Mouse (Mus musculus) kidney, postnatal 4 days (tissue): ENCODE results near the gene Frmpd1.

Source experiments
- DNase-seq, 2 experiments: peaks; one replicate each; pipeline ENCODE4 v3.0.0; 2021; ENCODE audit warnings: mixed read lengths in 2 of 2

The Frmpd1 gene

GRCm38 (mm10) chr4:45184521-45185330, at the start of gene Frmpd1:
Frmpd1 (plus strand) TSS chr4:45184875.
- DNase-seq = peak; percentile 64 to 79

DNA sequence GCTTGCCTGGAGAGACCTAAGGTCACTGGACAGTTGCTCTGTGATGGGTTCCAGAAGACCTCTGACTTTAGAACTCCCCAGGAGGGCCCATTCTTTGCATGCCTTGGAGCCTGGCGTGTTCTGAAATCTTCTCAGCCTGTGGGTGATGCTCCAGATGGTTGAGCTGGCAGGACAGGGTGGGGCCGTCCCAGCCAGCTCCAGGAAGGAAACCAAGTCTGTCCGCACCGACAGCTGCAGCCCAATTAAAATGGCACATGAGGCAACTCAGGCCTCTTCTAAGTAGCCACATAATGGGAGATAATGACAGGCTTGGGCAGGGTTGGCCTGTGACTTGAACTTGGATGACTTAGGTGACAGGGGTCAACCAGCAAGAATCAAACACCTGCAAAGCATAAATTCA, 47.0 kb upstream of the Frmpd1 start:
- peak in 1 of 2 experiments; percentile 9 for DNase-seq

- DNase-seq = no peak
These were observed 42.8 kb upstream of the Frmpd1 start for GRCm38 (mm10) chr4:45141835-45142234.

DNA sequence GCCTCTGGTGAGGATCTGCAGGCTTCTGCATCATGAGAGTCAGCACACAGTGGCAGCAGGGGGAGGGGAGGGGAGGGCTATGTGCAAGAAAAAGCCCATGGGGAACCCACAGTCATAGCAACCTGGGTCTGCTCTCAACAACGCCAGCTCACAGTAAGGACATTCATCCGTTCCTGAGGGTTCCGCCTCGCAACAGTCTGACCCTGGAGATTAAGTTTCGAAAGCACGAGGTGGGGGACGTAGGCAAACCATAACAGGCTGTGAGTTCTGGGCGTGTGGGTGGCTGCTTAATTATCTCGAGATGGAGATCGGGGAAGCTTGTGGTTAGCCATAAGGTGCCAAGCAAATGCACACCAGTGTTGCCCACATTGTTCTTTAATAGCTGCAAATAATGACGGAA, 42.3 kb upstream of the Frmpd1 start:
- no peak for DNase-seq

DNA sequence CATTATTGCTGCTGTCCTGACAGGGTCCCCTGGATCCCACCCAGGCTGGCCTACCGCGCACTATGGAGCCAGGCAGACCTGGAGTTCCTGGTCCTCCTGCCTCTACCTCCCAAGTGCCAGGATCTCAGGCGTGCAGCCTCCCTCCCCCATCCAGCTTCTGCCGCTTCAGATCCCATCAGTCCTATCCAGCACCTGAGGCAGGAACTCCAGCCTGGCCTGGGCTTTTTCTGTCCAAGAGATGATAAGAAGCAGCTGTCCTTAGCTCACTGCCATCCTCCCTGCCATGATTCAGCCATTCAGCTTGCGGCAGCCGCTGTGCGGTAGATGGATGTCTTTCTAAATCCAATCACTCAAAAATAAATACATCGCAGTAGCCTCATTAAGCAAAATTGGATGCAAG, 41.7 kb upstream of the Frmpd1 start:
- DNase-seq = no peak

DNA sequence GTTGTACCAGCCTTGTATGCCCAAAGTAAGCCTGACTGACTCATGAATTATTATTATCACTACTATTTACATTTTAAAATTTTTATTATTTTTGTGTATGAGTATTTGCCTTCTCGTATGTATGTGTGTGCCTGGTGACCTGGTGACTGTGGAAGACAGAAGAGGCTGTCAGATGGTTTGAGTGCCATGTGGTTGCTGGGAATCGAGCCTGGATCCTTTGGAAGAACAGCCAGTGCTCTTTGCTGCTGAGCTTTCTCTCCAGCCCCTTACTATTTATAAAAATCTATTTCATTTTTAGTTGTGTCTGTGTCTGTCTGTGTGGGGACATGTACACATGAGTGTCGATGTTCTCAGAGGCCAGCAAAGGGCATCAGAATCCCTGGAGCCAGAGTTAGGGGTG, 28.2 kb upstream of the Frmpd1 start:
- no peak for DNase-seq

- DNase-seq = no peak
These were observed 26.1 kb upstream of the Frmpd1 start for GRCm38 (mm10) chr4:45158608-45159007.

- no peak for DNase-seq
These were observed 23.9 kb upstream of the Frmpd1 start for GRCm38 (mm10) chr4:45160773-45161172.

DNA sequence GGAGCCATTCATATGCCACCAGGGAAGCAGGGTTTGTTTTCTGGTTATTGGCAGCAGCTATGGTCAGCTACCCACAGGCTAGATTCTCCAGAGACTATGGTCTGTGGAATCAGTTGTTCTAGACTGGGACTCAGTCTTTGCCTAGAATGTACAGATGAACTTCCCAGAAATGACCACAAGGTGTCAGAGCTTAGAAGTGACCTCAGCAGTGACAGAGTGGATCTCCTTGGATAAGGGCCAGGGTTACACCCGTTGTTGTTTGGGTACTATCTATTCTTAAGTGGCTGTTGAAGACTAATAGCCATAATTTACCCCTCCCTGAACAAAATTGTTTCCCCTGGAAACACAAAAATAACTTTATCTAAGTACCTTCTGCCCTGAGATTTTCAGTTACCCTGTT, 21.0 kb upstream of the Frmpd1 start:
- DNase-seq = peak in 1 of 2 experiments; percentile 16

DNA sequence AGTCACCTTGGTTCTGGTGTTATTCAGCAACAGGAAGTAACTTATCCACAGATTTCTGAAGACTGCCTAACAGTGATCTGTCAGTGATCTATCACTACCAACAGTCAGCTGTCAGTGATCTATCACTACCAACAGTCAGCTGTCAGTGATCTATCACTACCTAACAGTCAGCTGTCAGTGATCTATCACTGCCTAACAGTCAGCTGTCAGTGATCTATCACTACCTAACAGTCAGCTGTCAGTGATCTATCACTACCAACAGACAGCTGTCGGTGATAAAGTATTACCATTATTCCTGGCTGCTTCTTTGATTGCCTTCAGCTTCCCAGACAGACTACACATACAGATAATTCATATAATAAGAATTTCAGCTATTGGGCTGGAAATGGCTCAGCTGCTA, 19.2 kb upstream of the Frmpd1 start:
- DNase-seq = no peak

- DNase-seq = no peak
These were observed 18.7 kb upstream of the Frmpd1 start for GRCm38 (mm10) chr4:45165955-45166354.

GRCm38 (mm10) chr4:45171340-45171739, 13.3 kb upstream of the Frmpd1 start:
- no peak for DNase-seq

- DNase-seq = peak in 1 of 2 experiments; percentile 5
These were observed 706 bp upstream of the Frmpd1 start for GRCm38 (mm10) chr4:45183818-45184520.

GRCm38 (mm10) chr4:45185331-45185669, 625 bp downstream of the Frmpd1 start:
- no peak for DNase-seq

- no peak for DNase-seq
These were observed 13.6 kb downstream of the Frmpd1 start for GRCm38 (mm10) chr4:45198296-45198695.

DNA sequence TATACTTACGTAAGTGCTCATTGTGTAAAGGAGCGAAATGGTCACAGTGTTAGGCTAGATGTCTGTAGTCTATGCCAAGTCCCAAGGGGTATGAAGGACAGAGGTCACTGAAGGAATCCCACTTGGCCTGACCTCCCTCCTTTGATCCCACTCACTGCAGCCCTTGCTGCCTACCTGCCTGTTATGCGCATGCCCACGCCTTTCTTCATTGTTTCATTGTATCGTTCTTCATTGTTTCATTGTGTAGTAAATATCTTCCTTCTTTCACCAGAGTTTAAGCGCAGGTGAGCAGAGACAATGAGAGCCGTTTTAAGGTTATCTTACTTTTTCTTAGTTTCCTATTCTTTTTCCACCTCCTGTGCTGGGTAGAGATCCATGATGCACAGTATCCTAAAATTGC, 18.6 kb downstream of the Frmpd1 start:
- DNase-seq = no peak

DNA sequence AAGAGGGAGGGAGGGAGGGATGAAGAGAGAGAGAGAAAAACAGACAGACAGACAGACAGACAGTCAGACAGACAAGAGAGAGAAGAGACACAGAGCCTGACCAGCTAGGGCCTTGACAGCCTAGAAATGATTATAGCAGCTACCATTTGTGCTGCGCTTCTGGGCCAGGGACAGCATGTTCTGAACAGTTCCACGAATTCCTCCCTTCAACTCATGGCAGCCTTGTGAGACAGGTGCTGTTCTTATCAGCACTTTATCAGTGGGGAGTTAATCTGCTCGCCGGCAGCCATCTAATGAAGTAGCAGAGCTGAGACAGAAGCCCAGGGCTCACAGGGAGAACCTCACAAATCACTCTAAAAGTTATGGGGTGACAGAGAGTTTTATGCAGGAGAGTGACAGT, 22.8 kb downstream of the Frmpd1 start:
- DNase-seq = no peak

DNA sequence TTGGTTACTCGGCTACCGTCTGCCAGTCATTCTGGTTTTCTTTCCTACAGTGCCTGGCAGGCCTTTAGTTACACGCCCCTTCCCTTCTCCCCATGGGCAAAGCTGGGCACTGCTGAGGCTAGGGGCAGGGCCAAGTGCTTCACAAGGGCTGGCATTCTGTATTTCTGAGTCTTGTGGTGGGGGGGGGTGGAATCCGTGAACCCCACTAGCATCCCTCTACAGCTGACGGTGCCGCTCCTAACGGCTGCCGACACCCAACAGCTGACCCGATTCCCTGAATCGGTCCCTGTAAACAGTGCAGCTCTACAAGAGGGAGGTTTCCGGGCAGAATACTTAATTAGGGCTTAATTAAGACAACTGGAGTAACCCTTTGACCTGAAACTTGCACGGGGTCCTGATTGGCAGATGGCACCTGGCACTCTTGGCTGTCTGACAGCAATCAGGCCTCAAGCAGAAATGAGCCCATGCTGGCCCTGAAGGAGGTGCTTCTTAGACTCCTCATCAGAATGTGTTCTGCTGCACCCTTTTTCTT, 24.2 kb downstream of the Frmpd1 start:
- no peak for DNase-seq

GRCm38 (mm10) chr4:45212342-45213063, 27.8 kb downstream of the Frmpd1 start:
- no peak for DNase-seq

DNA sequence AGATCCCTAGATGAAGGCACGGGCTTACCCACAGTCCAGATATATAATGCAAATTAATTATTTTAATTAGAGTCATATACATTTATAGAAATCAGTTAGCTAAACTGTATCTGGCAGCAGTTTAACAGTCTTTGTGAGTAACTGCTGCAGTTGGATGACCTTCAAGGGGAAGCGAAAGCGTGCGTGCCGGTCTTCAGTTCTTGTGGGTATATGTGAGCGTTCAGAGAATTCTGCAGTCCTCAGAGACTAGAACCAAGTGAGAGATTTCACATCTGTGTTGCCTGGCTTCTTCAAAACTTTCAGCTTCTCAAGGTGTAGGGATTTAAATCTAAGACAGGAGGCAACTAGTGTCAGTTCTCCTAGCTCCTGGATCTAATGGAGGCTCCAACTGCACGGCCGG, 35.3 kb downstream of the Frmpd1 start:
- no peak for DNase-seq

DNA sequence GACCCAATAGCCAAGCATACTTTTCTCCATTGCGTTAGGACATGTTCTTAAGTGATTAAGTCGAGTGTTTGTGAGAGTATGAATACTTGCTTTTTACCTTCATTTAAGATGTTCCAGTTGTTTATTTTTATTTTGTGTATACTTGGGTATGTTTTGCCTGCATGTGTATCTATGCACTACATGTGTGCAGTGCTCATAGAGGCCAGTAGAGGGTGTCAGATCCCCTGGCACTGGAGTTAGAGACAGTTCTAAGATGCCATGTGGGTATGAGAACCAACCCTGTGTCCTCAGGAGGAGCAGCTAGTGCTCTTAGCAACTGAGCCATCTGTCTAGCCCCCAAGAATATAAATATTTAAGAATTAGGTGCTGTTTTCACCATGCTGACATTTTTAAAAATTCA, 37.7 kb downstream of the Frmpd1 start:
- DNase-seq = no peak

- DNase-seq = no peak
These were observed 45.6 kb downstream of the Frmpd1 start for GRCm38 (mm10) chr4:45230263-45230662.

DNA sequence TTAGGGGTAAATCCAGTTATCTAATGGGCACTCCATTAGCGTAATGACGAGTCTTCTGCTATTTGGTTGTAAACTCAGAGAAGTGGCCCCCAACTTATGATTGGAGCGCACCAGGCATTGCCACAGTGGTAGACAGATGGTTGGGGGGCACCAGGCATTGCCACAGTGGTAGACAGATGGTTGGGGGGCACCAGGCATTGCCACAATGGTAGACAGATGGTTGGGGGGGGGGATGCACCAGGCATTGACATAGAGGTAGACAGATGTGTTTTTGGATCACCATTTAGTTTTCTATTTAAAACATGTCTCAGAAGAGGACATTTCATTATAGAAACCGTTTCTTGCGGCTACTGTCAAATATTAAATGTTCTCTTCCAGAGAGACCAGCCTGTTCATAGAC, 53.6 kb downstream of the Frmpd1 start:
- DNase-seq = no peak

DNA sequence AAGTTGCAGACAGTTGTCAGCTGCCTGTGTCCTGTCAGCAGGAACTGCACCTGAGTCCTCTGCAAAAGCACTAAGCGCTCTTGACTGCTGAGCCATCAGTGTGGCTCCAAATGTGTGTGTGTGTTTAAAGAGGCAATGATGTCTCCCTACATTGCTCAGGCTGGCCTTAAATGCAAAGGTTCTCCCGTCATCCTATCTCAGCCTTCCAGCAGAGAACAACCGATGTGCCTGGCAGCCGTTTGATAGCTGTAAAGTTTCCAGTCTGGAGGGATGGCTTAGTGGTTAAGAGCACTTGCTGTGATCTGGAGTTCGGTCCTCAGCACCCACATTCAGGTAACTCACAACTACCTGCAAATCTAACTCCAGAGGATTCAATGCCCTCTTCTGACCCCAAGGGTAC, 56.7 kb downstream of the Frmpd1 start:
- no peak for DNase-seq
